Mouse (Mus musculus): Measurements from ENCODE around the gene Tiam1. TPM values are rescaled to one million over a fixed set of nuclear protein-coding genes. Genes with fewer than 3 reads are reported as not detected.

The Tiam1 gene
- polyA plus RNA-seq, 1 experiment from 2014 or later = 24.9 TPM

GRCm38 (mm10) chr16:89940696-89941095 lies 202.9 kb downstream of the Tiam1 start:
- H3K4me3 ChIP-seq (ENCODE audit: low read depth, low read length) = no peak overlapping the region
- no peak overlapping the region for H3K9ac ChIP-seq (ENCODE audit: low read depth, low read length)
- H3K27me3 ChIP-seq (ENCODE audit: control insufficient read depth, insufficient read depth, low read length) = no peaks in the 10 kb centered on the region
- no peak overlapping the region for H3K27ac ChIP-seq (ENCODE audit: low read depth, low read length)
- ATAC-seq (replicated peaks; ENCODE audit: insufficient number of reproducible peaks, low FRiP score, low TSS enrichment) = no peak
- 85% methylated on average over 8 of the region's 8 CpGs for WGBS (ENCODE audit: insufficient replicate concordance)
- no peaks in the 10 kb centered on the region for H3K36me3 ChIP-seq (ENCODE audit: control insufficient read depth, insufficient read depth, low read length)
- no peak overlapping the region for H3K4me2 ChIP-seq
- no peaks in the 10 kb centered on the region; the same call in 1 of the 2 replicates for H3K9me3 ChIP-seq (replicated peaks; ENCODE audit: control insufficient read depth, low read length)
- peaks cover 14% of the 10 kb centered on the region for H3K4me1 ChIP-seq (ENCODE audit: control insufficient read depth, insufficient read depth, low read length)

- H3K9ac ChIP-seq (ENCODE audit: low read depth, low read length) = no peak overlapping the region
- H3K4me3 ChIP-seq (ENCODE audit: low read depth, low read length) = no peak overlapping the region
- 55% methylated on average over 7 of the region's 7 CpGs for WGBS (ENCODE audit: insufficient replicate concordance)
- no peaks in the 10 kb centered on the region; the same call in 1 of the 2 replicates for H3K9me3 ChIP-seq (replicated peaks; ENCODE audit: control insufficient read depth, low read length)
- no peak for ATAC-seq (replicated peaks; ENCODE audit: insufficient number of reproducible peaks, low FRiP score, low TSS enrichment)
- no peaks in the 10 kb centered on the region for H3K36me3 ChIP-seq (ENCODE audit: control insufficient read depth, insufficient read depth, low read length)
- peaks cover 3% of the 10 kb centered on the region for H3K4me1 ChIP-seq (ENCODE audit: control insufficient read depth, insufficient read depth, low read length)
- no peaks in the 10 kb centered on the region for H3K27me3 ChIP-seq (ENCODE audit: control insufficient read depth, insufficient read depth, low read length)
- no peak overlapping the region for H3K27ac ChIP-seq (ENCODE audit: low read depth, low read length)
- H3K4me2 ChIP-seq = no peak overlapping the region
These were observed 205.3 kb downstream of the Tiam1 start for GRCm38 (mm10) chr16:89938277-89938676.

- Histone ChIP-seq H3K4me2 (no peak overlapping the region), H3K4me3 (ENCODE audit: low read depth, low read length) (no peak overlapping the region), H3K9ac (ENCODE audit: low read depth, low read length) (no peak overlapping the region), H3K27me3 (ENCODE audit: control insufficient read depth, insufficient read depth, low read length) (no peaks in the 10 kb centered on the region), H3K9me3 (replicated peaks; ENCODE audit: control insufficient read depth, low read length) (no peaks in the 10 kb centered on the region; the same call in 1 of the 2 replicates), H3K27ac (ENCODE audit: low read depth, low read length) (no peak overlapping the region), H3K4me1 (ENCODE audit: control insufficient read depth, insufficient read depth, low read length) (no peaks in the 10 kb centered on the region), H3K36me3 (ENCODE audit: control insufficient read depth, insufficient read depth, low read length) (no peaks in the 10 kb centered on the region)
- 58% methylated on average over 6 of the region's 6 CpGs for WGBS (ENCODE audit: insufficient replicate concordance)
- ATAC-seq (replicated peaks; ENCODE audit: insufficient number of reproducible peaks, low FRiP score, low TSS enrichment) = no peak
These were observed 207.0 kb downstream of the Tiam1 start for GRCm38 (mm10) chr16:89936571-89936970.

GRCm38 (mm10) chr16:89935398-89935797 lies 208.2 kb downstream of the Tiam1 start:
- no peak for ATAC-seq (replicated peaks; ENCODE audit: insufficient number of reproducible peaks, low FRiP score, low TSS enrichment)

GRCm38 (mm10) chr16:89934616-89935015 lies 209.0 kb downstream of the Tiam1 start:
- no peak overlapping the region for H3K27ac ChIP-seq (ENCODE audit: low read depth, low read length)
- H3K9me3 ChIP-seq (replicated peaks; ENCODE audit: control insufficient read depth, low read length) = no peaks in the 10 kb centered on the region
- no peak overlapping the region for H3K4me3 ChIP-seq (ENCODE audit: low read depth, low read length)
- H3K27me3 ChIP-seq (ENCODE audit: control insufficient read depth, insufficient read depth, low read length) = no peaks in the 10 kb centered on the region
- H3K4me1 ChIP-seq (ENCODE audit: control insufficient read depth, insufficient read depth, low read length) = no peaks in the 10 kb centered on the region
- no peaks in the 10 kb centered on the region for H3K36me3 ChIP-seq (ENCODE audit: control insufficient read depth, insufficient read depth, low read length)
- H3K4me2 ChIP-seq = no peak overlapping the region
- ATAC-seq (replicated peaks; ENCODE audit: insufficient number of reproducible peaks, low FRiP score, low TSS enrichment) = no peak
- 78% methylated on average over 10 of the region's 10 CpGs for WGBS (ENCODE audit: insufficient replicate concordance)
- H3K9ac ChIP-seq (ENCODE audit: low read depth, low read length) = no peak overlapping the region

More at GRCm38 (mm10) chr16:89935398-89935797, 208.2 kb downstream of the Tiam1 start:
- H3K9me3 ChIP-seq (replicated peaks; ENCODE audit: control insufficient read depth, low read length) = no peaks in the 10 kb centered on the region
- H3K36me3 ChIP-seq (ENCODE audit: control insufficient read depth, insufficient read depth, low read length) = no peaks in the 10 kb centered on the region
- no peak overlapping the region for H3K27ac ChIP-seq (ENCODE audit: low read depth, low read length)
- H3K4me1 ChIP-seq (ENCODE audit: control insufficient read depth, insufficient read depth, low read length) = no peaks in the 10 kb centered on the region
- WGBS (ENCODE audit: insufficient replicate concordance) = 72% methylated on average over 12 of the region's 12 CpGs
- H3K4me2 ChIP-seq = no peak overlapping the region
- no peak overlapping the region for H3K4me3 ChIP-seq (ENCODE audit: low read depth, low read length)
- no peak overlapping the region for H3K9ac ChIP-seq (ENCODE audit: low read depth, low read length)
- no peaks in the 10 kb centered on the region for H3K27me3 ChIP-seq (ENCODE audit: control insufficient read depth, insufficient read depth, low read length)

- Histone ChIP-seq H3K9me3 (replicated peaks; ENCODE audit: control insufficient read depth, low read length) (no peaks in the 10 kb centered on the region), H3K27ac (ENCODE audit: low read depth, low read length) (no peak overlapping the region), H3K36me3 (ENCODE audit: control insufficient read depth, insufficient read depth, low read length) (no peaks in the 10 kb centered on the region), H3K9ac (ENCODE audit: low read depth, low read length) (no peak overlapping the region), H3K4me2 (no peak overlapping the region), H3K27me3 (ENCODE audit: control insufficient read depth, insufficient read depth, low read length) (no peaks in the 10 kb centered on the region), H3K4me1 (ENCODE audit: control insufficient read depth, insufficient read depth, low read length) (no peaks in the 10 kb centered on the region), H3K4me3 (ENCODE audit: low read depth, low read length) (no peak overlapping the region)
- ATAC-seq (replicated peaks; ENCODE audit: insufficient number of reproducible peaks, low FRiP score, low TSS enrichment) = no peak
- 77% methylated on average over 7 of the region's 7 CpGs for WGBS (ENCODE audit: insufficient replicate concordance)
These were observed 209.6 kb downstream of the Tiam1 start for GRCm38 (mm10) chr16:89933976-89934375.

GRCm38 (mm10) chr16:89928611-89929010 lies 215.0 kb downstream of the Tiam1 start:
- no peak overlapping the region for H3K9ac ChIP-seq (ENCODE audit: low read depth, low read length)
- no peaks in the 10 kb centered on the region for H3K9me3 ChIP-seq (replicated peaks; ENCODE audit: control insufficient read depth, low read length)
- H3K4me2 ChIP-seq = no peak overlapping the region
- no peak overlapping the region for H3K27ac ChIP-seq (ENCODE audit: low read depth, low read length)
- no peak overlapping the region for H3K4me3 ChIP-seq (ENCODE audit: low read depth, low read length)
- peaks cover 8% of the 10 kb centered on the region for H3K4me1 ChIP-seq (ENCODE audit: control insufficient read depth, insufficient read depth, low read length)
- H3K27me3 ChIP-seq (ENCODE audit: control insufficient read depth, insufficient read depth, low read length) = no peaks in the 10 kb centered on the region
- H3K36me3 ChIP-seq (ENCODE audit: control insufficient read depth, insufficient read depth, low read length) = no peaks in the 10 kb centered on the region
- no peak for ATAC-seq (replicated peaks; ENCODE audit: insufficient number of reproducible peaks, low FRiP score, low TSS enrichment)
- 86% methylated on average over 7 of the region's 7 CpGs for WGBS (ENCODE audit: insufficient replicate concordance)

GRCm38 (mm10) chr16:89924249-89924890 lies 219.2 kb downstream of the Tiam1 start:
- Histone ChIP-seq H3K9ac (ENCODE audit: low read depth, low read length) (no peak overlapping the region), H3K4me3 (ENCODE audit: low read depth, low read length) (no peak overlapping the region), H3K9me3 (replicated peaks; ENCODE audit: control insufficient read depth, low read length) (no peaks in the 10 kb centered on the region), H3K27ac (ENCODE audit: low read depth, low read length) (no peak overlapping the region), H3K4me1 (ENCODE audit: control insufficient read depth, insufficient read depth, low read length) (peaks cover 8% of the 10 kb centered on the region), H3K4me2 (no peak overlapping the region), H3K27me3 (ENCODE audit: control insufficient read depth, insufficient read depth, low read length) (no peaks in the 10 kb centered on the region), H3K36me3 (ENCODE audit: control insufficient read depth, insufficient read depth, low read length) (no peaks in the 10 kb centered on the region)
- ATAC-seq (replicated peaks; ENCODE audit: insufficient number of reproducible peaks, low FRiP score, low TSS enrichment) = no peak
- WGBS (ENCODE audit: insufficient replicate concordance) = 61% methylated on average over 14 of the region's 14 CpGs

- Histone ChIP-seq H3K4me1 (ENCODE audit: control insufficient read depth, insufficient read depth, low read length) (peaks cover 8% of the 10 kb centered on the region), H3K4me3 (ENCODE audit: low read depth, low read length) (no peak overlapping the region), H3K36me3 (ENCODE audit: control insufficient read depth, insufficient read depth, low read length) (no peaks in the 10 kb centered on the region), H3K4me2 (no peak overlapping the region), H3K27me3 (ENCODE audit: control insufficient read depth, insufficient read depth, low read length) (no peaks in the 10 kb centered on the region), H3K27ac (ENCODE audit: low read depth, low read length) (no peak overlapping the region), H3K9ac (ENCODE audit: low read depth, low read length) (no peak overlapping the region), H3K9me3 (replicated peaks; ENCODE audit: control insufficient read depth, low read length) (no peaks in the 10 kb centered on the region)
- no peak for ATAC-seq (replicated peaks; ENCODE audit: insufficient number of reproducible peaks, low FRiP score, low TSS enrichment)
- 81% methylated on average over 8 of the region's 8 CpGs for WGBS (ENCODE audit: insufficient replicate concordance)
These were observed 220.3 kb downstream of the Tiam1 start for GRCm38 (mm10) chr16:89923311-89923710.
